Mouse (Mus musculus): Measurements from ENCODE around the gene Rpl9-ps1. TPM values are rescaled to one million over a fixed set of nuclear protein-coding genes. Genes with fewer than 3 reads are reported as not detected.

Gene Rpl9-ps1
- total RNA-seq, 1 experiment from 2014 or later, result not detected

DNA sequence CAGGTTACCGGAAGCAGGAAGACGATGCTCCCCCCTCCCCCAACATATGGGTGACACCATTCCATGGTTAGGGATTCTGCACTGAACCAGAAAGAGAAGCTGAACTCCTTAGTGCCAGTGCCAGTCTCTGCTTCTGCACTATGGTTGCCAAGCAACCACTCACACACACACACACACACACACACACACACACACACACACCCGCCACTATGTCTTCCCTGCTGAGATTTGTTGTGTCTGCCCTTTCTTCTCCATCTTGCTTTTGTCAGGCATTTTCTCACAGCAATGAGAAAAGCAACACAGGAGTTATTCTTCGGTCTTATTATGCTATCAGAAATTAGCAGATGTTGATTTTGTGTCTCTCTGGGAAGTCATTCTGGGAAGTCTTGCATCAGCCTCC lies 11.0 kb downstream of the Rpl9-ps1 start:
- no peak for ATAC-seq (replicated peaks in 1 of 2; ENCODE audit: insufficient read depth in 1 of 2, low FRiP score in 2 of 2, low TSS enrichment in 1 of 2, low read depth in 1 of 2, poor library complexity in 2 of 2, severe bottlenecking in 2 of 2)

- 0 out of 4 replicates have a peak, but pooled peaks of 1 of the 2 experiments have one; percentile 37 for ATAC-seq (replicated peaks in 1 of 2; ENCODE audit: insufficient read depth in 1 of 2, low FRiP score in 2 of 2, low TSS enrichment in 1 of 2, low read depth in 1 of 2, poor library complexity in 2 of 2, severe bottlenecking in 2 of 2)
Observed at GRCm38 (mm10) chr11:83632744-83633143, 12.7 kb downstream of the Rpl9-ps1 start.

DNA sequence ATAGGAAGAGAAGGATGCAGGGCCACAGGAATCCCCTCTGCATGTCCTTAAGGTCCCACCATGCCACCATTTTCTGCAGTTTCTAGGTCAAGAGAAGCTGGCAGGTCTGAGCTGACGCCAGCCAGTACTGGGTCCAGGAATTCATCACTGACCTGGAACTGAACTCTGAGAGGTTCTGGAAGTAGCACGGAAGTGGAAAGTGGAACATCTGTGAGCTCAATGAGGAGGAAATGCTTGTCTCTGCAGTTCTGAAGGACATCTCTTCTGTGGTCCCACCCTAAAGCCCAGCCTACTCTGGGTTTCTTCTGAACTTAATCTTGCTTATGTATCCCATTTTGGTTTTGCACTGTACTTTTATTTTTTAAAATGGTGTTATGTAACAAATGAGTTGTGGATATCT lies 14.4 kb downstream of the Rpl9-ps1 start:
- ATAC-seq (replicated peaks in 1 of 2; ENCODE audit: insufficient read depth in 1 of 2, low FRiP score in 2 of 2, low TSS enrichment in 1 of 2, low read depth in 1 of 2, poor library complexity in 2 of 2, severe bottlenecking in 2 of 2), result no peak

GRCm38 (mm10) chr11:83630630-83631029 lies 14.8 kb downstream of the Rpl9-ps1 start:
- ATAC-seq (replicated peaks in 1 of 2; ENCODE audit: insufficient read depth in 1 of 2, low FRiP score in 2 of 2, low TSS enrichment in 1 of 2, low read depth in 1 of 2, poor library complexity in 2 of 2, severe bottlenecking in 2 of 2), result no peak

- peak in 1 of 2 experiments; percentile 25; a peak in 1 of 4 replicates for ATAC-seq (replicated peaks in 1 of 2; ENCODE audit: insufficient read depth in 1 of 2, low FRiP score in 2 of 2, low TSS enrichment in 1 of 2, low read depth in 1 of 2, poor library complexity in 2 of 2, severe bottlenecking in 2 of 2)
Observed at GRCm38 (mm10) chr11:83628808-83629207, 16.6 kb downstream of the Rpl9-ps1 start.

GRCm38 (mm10) chr11:83623586-83623985 lies 21.8 kb downstream of the Rpl9-ps1 start:
- ATAC-seq (replicated peaks in 1 of 2; ENCODE audit: insufficient read depth in 1 of 2, low FRiP score in 2 of 2, low TSS enrichment in 1 of 2, low read depth in 1 of 2, poor library complexity in 2 of 2, severe bottlenecking in 2 of 2), result no peak

DNA sequence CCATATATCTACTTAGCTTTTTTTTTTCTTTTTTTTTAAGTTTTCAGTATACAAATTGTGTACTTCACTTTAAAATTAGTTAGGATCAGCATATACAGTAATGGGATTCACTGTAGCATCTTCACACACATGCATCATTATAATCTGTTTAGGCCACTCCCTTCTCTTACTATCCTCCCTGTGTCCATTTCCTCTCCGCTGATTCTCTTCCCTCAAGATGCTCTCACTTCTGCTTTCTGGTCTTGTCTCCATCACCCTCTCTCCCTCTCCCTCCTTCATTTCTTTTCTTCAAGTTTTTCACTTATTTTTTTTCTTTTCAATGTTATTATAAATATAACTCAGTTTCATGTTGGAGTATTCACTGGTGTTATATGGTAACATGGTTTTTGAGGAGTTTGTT lies 26.4 kb downstream of the Rpl9-ps1 start:
- no peak for ATAC-seq (replicated peaks in 1 of 2; ENCODE audit: insufficient read depth in 1 of 2, low FRiP score in 2 of 2, low TSS enrichment in 1 of 2, low read depth in 1 of 2, poor library complexity in 2 of 2, severe bottlenecking in 2 of 2)

DNA sequence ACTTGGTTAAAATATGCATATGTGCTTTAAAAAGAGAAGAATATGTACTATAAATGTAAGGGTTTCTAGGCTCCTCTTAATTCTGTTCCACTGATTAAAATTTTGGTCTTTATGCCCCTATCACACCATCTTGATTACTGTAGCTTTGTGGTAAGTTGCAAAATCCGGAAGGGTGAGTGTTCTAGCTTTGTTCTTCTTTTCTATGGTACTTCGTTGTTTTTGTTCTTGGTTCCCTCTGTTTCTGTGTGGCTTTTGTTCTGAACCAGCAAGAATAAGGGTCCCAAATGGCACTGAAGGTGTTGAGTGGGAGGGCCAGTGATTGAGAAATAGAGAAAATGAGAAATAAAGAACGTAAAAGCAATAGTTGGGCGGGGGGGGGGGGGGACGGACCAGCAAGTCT lies 27.2 kb downstream of the Rpl9-ps1 start:
- ATAC-seq (replicated peaks in 1 of 2; ENCODE audit: insufficient read depth in 1 of 2, low FRiP score in 2 of 2, low TSS enrichment in 1 of 2, low read depth in 1 of 2, poor library complexity in 2 of 2, severe bottlenecking in 2 of 2), result peak in 1 of 2 experiments; percentile 32; a peak in 1 of 4 replicates

- peak in 1 of 2 experiments; percentile 53; a peak in 2 of 4 replicates for ATAC-seq (replicated peaks in 1 of 2; ENCODE audit: insufficient read depth in 1 of 2, low FRiP score in 2 of 2, low TSS enrichment in 1 of 2, low read depth in 1 of 2, poor library complexity in 2 of 2, severe bottlenecking in 2 of 2)
Observed at GRCm38 (mm10) chr11:83616586-83616985, 28.8 kb downstream of the Rpl9-ps1 start.

DNA sequence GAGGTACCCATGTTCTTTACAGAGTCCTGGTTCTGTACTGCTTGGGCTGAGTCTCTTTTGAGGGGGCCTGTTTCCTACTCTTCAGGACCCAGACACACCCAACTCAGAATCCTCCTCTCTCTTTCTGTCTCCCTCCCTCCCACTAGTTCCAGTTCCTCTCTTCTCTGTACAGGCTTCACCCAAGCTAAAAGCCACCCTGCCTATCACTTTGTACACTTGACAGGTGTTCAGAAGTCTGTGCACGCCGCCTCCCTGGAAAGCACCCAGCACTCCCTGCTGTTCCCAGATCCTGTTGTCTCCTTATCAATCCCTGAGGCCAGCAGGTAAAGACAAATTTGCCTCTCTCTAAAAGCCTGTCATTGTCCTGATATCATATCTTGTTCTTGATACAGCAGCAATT lies 34.5 kb downstream of the Rpl9-ps1 start:
- ATAC-seq (replicated peaks in 1 of 2; ENCODE audit: insufficient read depth in 1 of 2, low FRiP score in 2 of 2, low TSS enrichment in 1 of 2, low read depth in 1 of 2, poor library complexity in 2 of 2, severe bottlenecking in 2 of 2), result no peak

DNA sequence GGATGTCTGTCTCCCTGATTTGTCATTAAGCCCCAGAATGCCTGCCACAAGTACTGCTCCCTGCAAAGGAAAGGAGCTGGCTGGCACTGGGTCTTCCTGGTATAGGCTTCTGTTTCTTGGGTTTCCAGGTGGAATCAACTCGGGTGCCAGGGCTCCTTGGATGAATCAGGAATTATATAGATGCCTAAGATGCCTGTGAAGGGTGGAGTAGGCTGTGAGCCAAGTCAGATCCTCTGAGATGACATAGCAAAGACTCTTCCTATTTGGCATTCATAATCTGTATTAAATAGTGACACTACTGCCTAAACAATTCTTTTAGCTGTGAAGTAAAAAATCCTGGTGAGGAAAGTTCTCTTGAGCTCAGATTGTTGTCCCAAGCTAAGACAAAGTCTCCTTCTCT lies 39.0 kb downstream of the Rpl9-ps1 start:
- ATAC-seq (replicated peaks in 1 of 2; ENCODE audit: insufficient read depth in 1 of 2, low FRiP score in 2 of 2, low TSS enrichment in 1 of 2, low read depth in 1 of 2, poor library complexity in 2 of 2, severe bottlenecking in 2 of 2), result no peak

DNA sequence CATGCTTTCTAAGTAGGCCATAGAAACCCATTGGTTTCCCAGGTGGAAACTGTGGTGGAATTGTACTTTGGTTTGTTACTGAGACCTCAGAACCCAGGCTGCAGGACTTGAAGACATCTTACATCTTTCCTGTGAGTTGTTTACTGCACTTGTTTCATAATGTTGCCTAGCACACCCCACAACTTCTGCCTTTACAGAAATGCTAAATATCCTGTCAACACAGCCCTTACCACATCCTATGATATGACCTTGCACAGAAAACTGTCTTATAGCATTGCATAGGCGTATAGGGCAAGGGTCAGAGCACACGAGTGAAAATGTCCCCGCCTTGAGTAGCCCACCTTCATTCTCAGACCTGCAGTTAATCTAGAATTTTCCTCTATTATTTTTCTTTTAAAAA lies 39.9 kb downstream of the Rpl9-ps1 start:
- peak; percentile 42 to 62; a peak in 2 of 4 replicates for ATAC-seq (replicated peaks in 1 of 2; ENCODE audit: insufficient read depth in 1 of 2, low FRiP score in 2 of 2, low TSS enrichment in 1 of 2, low read depth in 1 of 2, poor library complexity in 2 of 2, severe bottlenecking in 2 of 2)

- ATAC-seq (replicated peaks in 1 of 2; ENCODE audit: insufficient read depth in 1 of 2, low FRiP score in 2 of 2, low TSS enrichment in 1 of 2, low read depth in 1 of 2, poor library complexity in 2 of 2, severe bottlenecking in 2 of 2), result peak in 1 of 2 experiments; percentile 60; a peak in 1 of 4 replicates
Observed at GRCm38 (mm10) chr11:83604698-83605097, 40.7 kb downstream of the Rpl9-ps1 start.

- no peak for ATAC-seq (replicated peaks in 1 of 2; ENCODE audit: insufficient read depth in 1 of 2, low FRiP score in 2 of 2, low TSS enrichment in 1 of 2, low read depth in 1 of 2, poor library complexity in 2 of 2, severe bottlenecking in 2 of 2)
Observed at GRCm38 (mm10) chr11:83603399-83603798, 42.0 kb downstream of the Rpl9-ps1 start.

DNA sequence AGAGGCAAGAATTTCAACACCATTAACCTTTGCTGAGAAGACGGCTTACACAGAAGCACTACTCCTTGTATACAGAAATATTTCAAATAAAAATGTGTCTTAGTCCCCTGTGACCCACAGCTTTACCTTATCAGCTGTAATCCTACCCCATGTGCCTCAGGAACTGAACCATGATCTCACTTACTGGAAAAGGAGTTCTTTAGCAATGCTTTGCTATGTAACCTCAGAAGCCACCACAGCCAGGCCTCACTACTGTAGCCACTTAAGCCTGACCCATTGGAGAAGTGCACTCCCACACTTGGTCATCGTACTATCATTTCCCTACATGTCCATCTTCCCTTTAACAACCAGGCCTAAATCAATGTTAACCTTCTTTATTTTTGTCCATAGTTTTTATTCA lies 44.8 kb downstream of the Rpl9-ps1 start:
- no peak for ATAC-seq (replicated peaks in 1 of 2; ENCODE audit: insufficient read depth in 1 of 2, low FRiP score in 2 of 2, low TSS enrichment in 1 of 2, low read depth in 1 of 2, poor library complexity in 2 of 2, severe bottlenecking in 2 of 2)

DNA sequence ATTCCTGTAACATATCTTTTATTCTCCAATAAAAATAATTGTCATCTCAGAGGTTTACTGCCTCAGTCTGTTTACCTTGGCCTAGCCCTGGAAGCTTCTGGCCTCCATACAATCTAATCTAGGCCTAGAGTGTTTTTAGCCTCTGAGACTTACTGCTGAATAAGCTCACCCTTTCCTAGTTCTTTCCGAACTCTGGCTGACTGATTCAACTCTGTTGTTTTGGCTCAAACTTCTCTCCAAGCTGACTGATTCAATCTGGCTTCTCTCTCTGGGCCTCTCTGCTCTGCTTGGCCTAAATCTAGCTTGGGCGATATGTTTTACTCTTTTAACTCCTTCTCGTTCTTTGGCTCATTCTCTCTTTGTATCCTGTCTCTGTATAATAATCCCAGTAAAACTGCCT lies 46.4 kb downstream of the Rpl9-ps1 start:
- no peak for ATAC-seq (replicated peaks in 1 of 2; ENCODE audit: insufficient read depth in 1 of 2, low FRiP score in 2 of 2, low TSS enrichment in 1 of 2, low read depth in 1 of 2, poor library complexity in 2 of 2, severe bottlenecking in 2 of 2)

DNA sequence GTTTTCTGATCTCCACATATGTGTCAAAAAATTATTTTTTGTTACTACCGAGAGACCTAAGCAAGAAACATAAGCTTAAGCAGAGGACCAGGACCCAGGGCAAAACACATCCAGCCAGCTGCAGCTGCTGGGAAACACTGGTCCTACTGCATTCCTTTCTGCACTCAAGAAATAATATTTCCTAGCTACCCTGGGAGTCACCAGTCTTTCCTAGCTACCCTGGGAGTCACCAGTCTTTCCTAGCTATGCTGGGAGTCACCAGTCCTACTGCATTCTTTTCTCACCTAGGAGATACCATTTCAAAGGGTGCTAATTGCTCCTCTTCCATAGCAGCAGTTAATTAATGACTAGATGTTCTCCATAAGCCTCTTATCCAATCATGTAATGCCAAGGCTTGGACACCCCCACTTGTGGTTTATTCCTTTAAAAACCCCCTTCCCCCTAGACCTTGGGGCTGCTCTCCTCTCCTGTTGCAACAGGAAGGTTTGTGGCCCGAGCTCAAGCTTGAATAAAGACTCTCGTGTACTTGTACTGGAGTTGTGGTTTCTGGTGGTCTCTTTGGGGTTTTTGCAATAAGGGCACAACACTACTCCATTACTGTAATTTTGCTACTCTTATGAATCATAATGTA lies 47.1 kb downstream of the Rpl9-ps1 start:
- no peak for ATAC-seq (replicated peaks in 1 of 2; ENCODE audit: insufficient read depth in 1 of 2, low FRiP score in 2 of 2, low TSS enrichment in 1 of 2, low read depth in 1 of 2, poor library complexity in 2 of 2, severe bottlenecking in 2 of 2)

DNA sequence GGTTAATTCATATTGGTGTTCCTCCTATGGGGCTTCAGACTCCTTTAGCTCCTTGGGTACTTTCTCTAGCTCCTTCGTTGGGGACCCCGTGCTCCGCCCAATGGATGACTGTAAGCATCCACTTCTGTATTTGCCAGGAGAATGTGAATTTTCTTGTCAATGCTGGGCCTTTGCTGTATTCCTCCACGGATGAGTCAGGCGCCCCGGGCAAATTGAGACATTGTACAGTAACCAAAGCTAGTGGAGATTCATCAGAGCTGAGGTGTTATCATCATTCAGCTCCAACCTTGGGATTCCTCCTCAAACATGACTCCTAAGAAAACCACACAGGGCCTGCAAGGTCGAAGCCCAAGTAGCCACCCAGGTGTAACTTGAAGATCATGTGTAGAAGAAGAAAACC lies 47.6 kb downstream of the Rpl9-ps1 start:
- no peak for ATAC-seq (replicated peaks in 1 of 2; ENCODE audit: insufficient read depth in 1 of 2, low FRiP score in 2 of 2, low TSS enrichment in 1 of 2, low read depth in 1 of 2, poor library complexity in 2 of 2, severe bottlenecking in 2 of 2)
